Mouse (Mus musculus) erythroblast, embryonic 14.5 days (primary cell): ENCODE data around the gene Slmap. TPM values are rescaled to one million over a fixed set of nuclear protein-coding genes. Genes with fewer than 3 reads are reported as not detected.

Experiments used
- H3K27me3 ChIP-seq: 2 replicates; pipeline ENCODE4 v1.6.1; 2012; ENCODE audit warnings: inconsistent platforms; ENCODE audit not compliant: control insufficient read depth
- H3K36me3 ChIP-seq: 2 replicates; pipeline ENCODE4 v1.6.1; 2012; ENCODE audit warnings: mild to moderate bottlenecking, inconsistent platforms; ENCODE audit not compliant: control insufficient read depth
- H3K4me1 ChIP-seq: 2 replicates; pipeline ENCODE4 v1.6.1; 2012; ENCODE audit warnings: inconsistent platforms; ENCODE audit not compliant: control insufficient read depth
- H3K4me3 ChIP-seq: replicated peaks from 2 replicates; pipeline ENCODE3; 2012; ENCODE audit warnings: moderate library complexity, mild to moderate bottlenecking, inconsistent platforms
- H3K9me3 ChIP-seq: 2 replicates; pipeline ENCODE4 v1.6.1; 2012; ENCODE audit warnings: low read length, inconsistent platforms, mixed read lengths; ENCODE audit not compliant: control insufficient read depth
- GATA1 ChIP-seq: IDR thresholded peaks from 2 replicates; pipeline ENCODE4 v1.6.1; 2012; ENCODE audit warnings: low read length, inconsistent platforms, mixed read lengths
- TAL1 ChIP-seq: IDR thresholded peaks from 3 replicates; pipeline ENCODE4 v1.6.1; 2012; ENCODE audit warnings: low read length, inconsistent platforms, mixed read lengths
- polyA plus RNA-seq: library from polyadenylated mRNA; stranded (reverse); fragments of >175 nt; gene quantifications from 2 replicates; pipeline ENCODE4 v1.2.3, GENCODE M21; 2012

Gene Slmap
- polyA plus RNA-seq, 1 experiment = 0.36 TPM

- no peaks in the 10 kb centered on the region for H3K27me3 ChIP-seq
- TF ChIP-seq GATA1 (no peak), TAL1 (no peak)
These were observed 27.5 kb upstream of the Slmap start for GRCm38 (mm10) chr14:26562247-26562646.

GRCm38 (mm10) chr14:26558536-26558935, 23.8 kb upstream of the Slmap start:
- no peak for TF ChIP-seq GATA1
- TF ChIP-seq TAL1 = no peak
- H3K36me3 ChIP-seq = no peaks in the 10 kb centered on the region
- H3K27me3 ChIP-seq = no peaks in the 10 kb centered on the region
- no peak overlapping the region for H3K4me3 ChIP-seq
- peaks cover 5% of the 10 kb centered on the region for H3K9me3 ChIP-seq
- no peaks in the 10 kb centered on the region; the same call in 1 of the 2 replicates for H3K4me1 ChIP-seq

More at GRCm38 (mm10) chr14:26562247-26562646, 27.5 kb upstream of the Slmap start:
- no peaks in the 10 kb centered on the region; the same call in 1 of the 2 replicates for H3K4me1 ChIP-seq
- H3K36me3 ChIP-seq = no peaks in the 10 kb centered on the region
- H3K4me3 ChIP-seq = no peak overlapping the region
- peaks cover 5% of the 10 kb centered on the region for H3K9me3 ChIP-seq

GRCm38 (mm10) chr14:26557581-26557980, 22.9 kb upstream of the Slmap start:
- TF ChIP-seq GATA1 = no peak
- TF ChIP-seq TAL1 = no peak
- H3K9me3 ChIP-seq = peaks cover 5% of the 10 kb centered on the region
- H3K27me3 ChIP-seq = no peaks in the 10 kb centered on the region
- H3K4me3 ChIP-seq = no peak overlapping the region
- no peaks in the 10 kb centered on the region for H3K36me3 ChIP-seq
- H3K4me1 ChIP-seq = peaks cover 3% of the 10 kb centered on the region

- H3K36me3 ChIP-seq = no peaks in the 10 kb centered on the region
- no peak overlapping the region for H3K4me3 ChIP-seq
- no peaks in the 10 kb centered on the region for H3K27me3 ChIP-seq
- TF ChIP-seq TAL1 (no peak), GATA1 (no peak)
- no peaks in the 10 kb centered on the region for H3K9me3 ChIP-seq
- H3K4me1 ChIP-seq = peaks cover 3% of the 10 kb centered on the region
These were observed 18.1 kb upstream of the Slmap start for GRCm38 (mm10) chr14:26552853-26553252.

- H3K9me3 ChIP-seq = no peaks in the 10 kb centered on the region
- H3K4me3 ChIP-seq = no peak overlapping the region
- peaks cover 3% of the 10 kb centered on the region for H3K4me1 ChIP-seq
- TF ChIP-seq GATA1 = no peak
- TF ChIP-seq TAL1 = no peak
- no peaks in the 10 kb centered on the region for H3K36me3 ChIP-seq
- H3K27me3 ChIP-seq = no peaks in the 10 kb centered on the region
These were observed 17.7 kb upstream of the Slmap start for GRCm38 (mm10) chr14:26552441-26552840.

- TF ChIP-seq GATA1 (no peak), TAL1 (no peak)
- Histone ChIP-seq H3K27me3 (peaks cover 3% of the 10 kb centered on the region; the same call in 1 of the 2 replicates), H3K4me3 (no peak overlapping the region), H3K4me1 (peaks cover 3% of the 10 kb centered on the region), H3K36me3 (no peaks in the 10 kb centered on the region), H3K9me3 (no peaks in the 10 kb centered on the region)
These were observed 16.0 kb upstream of the Slmap start for GRCm38 (mm10) chr14:26550712-26551111.

GRCm38 (mm10) chr14:26547516-26548488, 13.1 kb upstream of the Slmap start:
- no peak for TF ChIP-seq TAL1
- no peak for TF ChIP-seq GATA1
- H3K36me3 ChIP-seq = no peaks in the 10 kb centered on the region
- no peaks in the 10 kb centered on the region for H3K4me1 ChIP-seq
- H3K9me3 ChIP-seq = no peaks in the 10 kb centered on the region
- H3K27me3 ChIP-seq = peaks cover 3% of the 10 kb centered on the region; the same call in 1 of the 2 replicates
- H3K4me3 ChIP-seq = no peak overlapping the region

GRCm38 (mm10) chr14:26542136-26542535, 7.4 kb upstream of the Slmap start:
- Histone ChIP-seq H3K4me3 (no peak overlapping the region), H3K36me3 (no peaks in the 10 kb centered on the region), H3K27me3 (peaks cover 9% of the 10 kb centered on the region; the same call in 1 of the 2 replicates), H3K4me1 (no peaks in the 10 kb centered on the region), H3K9me3 (no peaks in the 10 kb centered on the region)
- no peak for TF ChIP-seq TAL1
- no peak for TF ChIP-seq GATA1

- no peak overlapping the region for H3K4me3 ChIP-seq
These were observed 5.8 kb upstream of the Slmap start for GRCm38 (mm10) chr14:26540577-26540976.

More at GRCm38 (mm10) chr14:26540577-26540976, 5.8 kb upstream of the Slmap start:
- H3K9me3 ChIP-seq = no peaks in the 10 kb centered on the region
- peaks cover 6% of the 10 kb centered on the region; the same call in 1 of the 2 replicates for H3K27me3 ChIP-seq
- no peaks in the 10 kb centered on the region for H3K36me3 ChIP-seq
- H3K4me1 ChIP-seq = no peaks in the 10 kb centered on the region
- TF ChIP-seq GATA1 = no peak
- TF ChIP-seq TAL1 = no peak
